Mouse (Mus musculus) midbrain, embryonic 15.5 days (tissue): ENCODE results near the gene Tas2r144. TPM values are rescaled to one million over a fixed set of nuclear protein-coding genes. Genes with fewer than 3 reads are reported as not detected.

Experiments used
- polyA plus RNA-seq: library from polyadenylated mRNA; unstranded; fragments of >200 nt; fragmentation: Nextera tagmentation; extraction: Ambion mirVana; gene quantifications from 2 replicates; pipeline ENCODE4 v1.2.1, GENCODE M21; 2015

Gene Tas2r144
- polyA plus RNA-seq, 1 experiment from 2014 or later = not detected

Other genes starting within 250 kb of the Tas2r144 start
- not detected in 2 replicates for gene Sval3, start 247.2 kb upstream of the Tas2r144 start, polyA plus RNA-seq
- gene Sva, start 176.9 kb upstream of the Tas2r144 start, polyA plus RNA-seq = not detected in 2 replicates
- not detected in 2 replicates for gene Tas2r139, start 74.4 kb upstream of the Tas2r144 start, polyA plus RNA-seq
- 8.7 and 10.1 TPM in 2 replicates for gene Gstk1, start 30.6 kb downstream of the Tas2r144 start, polyA plus RNA-seq
- gene Tmem139, start 46.6 kb downstream of the Tas2r144 start, polyA plus RNA-seq = not detected in 2 replicates
- gene Casp2, start 49.7 kb downstream of the Tas2r144 start, polyA plus RNA-seq = 45.9 and 47.7 TPM in 2 replicates
- gene Clcn1, start 71.4 kb downstream of the Tas2r144 start, polyA plus RNA-seq = 1.7 and 2.6 TPM in 2 replicates
- gene Fam131b, start 109.3 kb downstream of the Tas2r144 start, polyA plus RNA-seq = 7.4 and 8.0 TPM in 2 replicates
- 54.9 and 56.0 TPM in 2 replicates for gene Zyx, start 134.3 kb downstream of the Tas2r144 start, polyA plus RNA-seq
- gene Epha1, start 157.9 kb downstream of the Tas2r144 start, polyA plus RNA-seq = 0.37 and 0.43 TPM in 2 replicates
- not detected in 2 replicates for gene Tas2r143, start 184.9 kb downstream of the Tas2r144 start, polyA plus RNA-seq
- not detected in 2 replicates for gene Tas2r135, start 190.1 kb downstream of the Tas2r144 start, polyA plus RNA-seq
- gene Tas2r126, start 219.2 kb downstream of the Tas2r144 start, polyA plus RNA-seq = not detected in 2 replicates
- not detected in 2 replicates for gene Olfr458, start 249.9 kb downstream of the Tas2r144 start, polyA plus RNA-seq